Mouse (Mus musculus) C2C12 (cell line): ENCODE measurements around the gene Lbx2. TPM values are rescaled to one million over a fixed set of nuclear protein-coding genes. Genes with fewer than 3 reads are reported as not detected.

Experiments
- H3K27me3 ChIP-seq: one replicate; pipeline ENCODE4 v1.6.1; 2011; ENCODE audit not compliant: control insufficient read depth, insufficient read depth, insufficient read length
- H3K36me3 ChIP-seq: one replicate; pipeline ENCODE4 v1.6.1; 2011; ENCODE audit not compliant: control insufficient read depth, insufficient read depth
- H3K4me3 ChIP-seq: one replicate; pipeline ENCODE4 v1.5.1; 2011; ENCODE audit warnings: mild to moderate bottlenecking, control low read depth; ENCODE audit not compliant: poor library complexity, insufficient read depth, severe bottlenecking
- H3K79me2 ChIP-seq: one replicate; pipeline ENCODE4 v1.6.1; 2011; ENCODE audit not compliant: control insufficient read depth, insufficient read depth
- H3K79me3 ChIP-seq: one replicate; pipeline ENCODE4 v1.6.1; 2011; ENCODE audit warnings: low read depth, control low read depth
- H3ac ChIP-seq: one replicate; pipeline ENCODE3; 2011; ENCODE audit warnings: low read depth; ENCODE audit not compliant: control insufficient read depth, insufficient read length
- CEBPB ChIP-seq: IDR thresholded peaks from one replicate; pipeline ENCODE4 v1.6.1; 2011; ENCODE audit warnings: low read depth, mild to moderate bottlenecking, control low read depth, moderate library complexity
- CTCF ChIP-seq: IDR thresholded peaks from one replicate; pipeline ENCODE4 v1.5.1; 2011; ENCODE audit not compliant: control insufficient read depth, insufficient read depth, insufficient read length
- FOSL1 ChIP-seq: IDR thresholded peaks from one replicate; pipeline ENCODE4 v1.8.0; 2011; ENCODE audit warnings: mild to moderate bottlenecking, low read length; ENCODE audit not compliant: poor library complexity, insufficient read depth, severe bottlenecking
- MAX ChIP-seq: IDR thresholded peaks from one replicate; pipeline ENCODE4 v1.6.1; 2011; ENCODE audit warnings: mild to moderate bottlenecking, control low read depth
- MYOD1 ChIP-seq: IDR thresholded peaks from one replicate; pipeline ENCODE4 v1.6.1; 2011; ENCODE audit warnings: low read depth; ENCODE audit not compliant: control insufficient read depth, insufficient read length
- MYOG ChIP-seq: IDR thresholded peaks from one replicate; pipeline ENCODE4 v1.6.1; 2011; ENCODE audit not compliant: control insufficient read depth, insufficient read length; ENCODE audit errors: extremely low read depth
- USF1 ChIP-seq: IDR thresholded peaks from one replicate; pipeline ENCODE4 v1.6.1; 2011; ENCODE audit warnings: low read depth, mild to moderate bottlenecking, control low read depth, moderate library complexity
- polyA plus RNA-seq: library from polyadenylated mRNA; unstranded; fragments of >200 nt; fragmentation: generic; extraction: Trizol; gene quantifications from one replicate; pipeline ENCODE4 v1.2.1, GENCODE M21; 2012; ENCODE audit warnings: missing spikeins

The Lbx2 gene
- polyA plus RNA-seq, 1 experiment: 0.11 TPM

- Histone ChIP-seq H3K79me2 (peaks cover 75% of the 10 kb centered on the region), H3K36me3 (peaks cover 28% of the 10 kb centered on the region), H3K79me3 (peaks cover 25% of the 10 kb centered on the region), H3K27me3 (no peaks in the 10 kb centered on the region), H3K4me3 (no peak overlapping the region), H3ac (no peak overlapping the region)
- TF ChIP-seq MYOG (no peak), MAX (no peak), USF1 (no peak), FOSL1 (no peak), CTCF (no peak), CEBPB (no peak), MYOD1 (no peak)
Observed at GRCm38 (mm10) chr6:83118369-83118768, 32.2 kb downstream of the Lbx2 start.

GRCm38 (mm10) chr6:83118825-83119733 lies 32.9 kb downstream of the Lbx2 start:
- Histone ChIP-seq H3K79me2 (peaks cover 81% of the 10 kb centered on the region), H3K27me3 (no peaks in the 10 kb centered on the region), H3K4me3 (no peak overlapping the region), H3ac (no peak overlapping the region), H3K36me3 (peaks cover 28% of the 10 kb centered on the region), H3K79me3 (peaks cover 26% of the 10 kb centered on the region)
- TF ChIP-seq USF1: no peak

- TF ChIP-seq MAX (no peak), USF1 (no peak), MYOD1 (no peak), FOSL1 (no peak), CTCF (no peak), CEBPB (no peak), MYOG (no peak)
- no peak overlapping the region for H3K4me3 ChIP-seq
Observed at GRCm38 (mm10) chr6:83119734-83120051, 33.5 kb downstream of the Lbx2 start.

GRCm38 (mm10) chr6:83120930-83121862 lies 35.0 kb downstream of the Lbx2 start, which contains the start of gene Wbp1:
Gene Wbp1, minus strand, starts transcription at chr6:83121559.
- Histone ChIP-seq H3K36me3 (peaks cover 28% of the 10 kb centered on the region), H3K79me3 (peaks cover 18% of the 10 kb centered on the region), H3ac (peak within 1 kb of the TSS; percentile 85), H3K27me3 (no peaks in the 10 kb centered on the region), H3K79me2 (peaks cover 68% of the 10 kb centered on the region), H3K4me3 (peak within 1 kb of the TSS; percentile 66)
- TF ChIP-seq MYOD1 (no peak), USF1 (peak; percentile 4), MYOG (no peak), FOSL1 (no peak), CTCF (no peak), MAX (peak; percentile 8), CEBPB (no peak)

More at GRCm38 (mm10) chr6:83119734-83120051, 33.5 kb downstream of the Lbx2 start:
- Histone ChIP-seq H3K79me2 (peaks cover 81% of the 10 kb centered on the region), H3K79me3 (peaks cover 24% of the 10 kb centered on the region), H3ac (peak overlapping the region; percentile 13), H3K27me3 (no peaks in the 10 kb centered on the region), H3K36me3 (peaks cover 28% of the 10 kb centered on the region)

GRCm38 (mm10) chr6:83121863-83122710 lies 35.9 kb downstream of the Lbx2 start:
- Histone ChIP-seq H3K27me3 (no peaks in the 10 kb centered on the region), H3K36me3 (peaks cover 23% of the 10 kb centered on the region), H3K79me2 (peaks cover 59% of the 10 kb centered on the region), H3K4me3 (peak overlapping the region; percentile 49), H3ac (peak overlapping the region; percentile 73), H3K79me3 (peaks cover 10% of the 10 kb centered on the region)
- TF ChIP-seq CTCF: no peak
- TF ChIP-seq MAX: no peak
- no peak for TF ChIP-seq FOSL1
- no peak for TF ChIP-seq MYOD1
- no peak for TF ChIP-seq USF1
- no peak for TF ChIP-seq CEBPB
- TF ChIP-seq MYOG: no peak
